Comparison of ENCODE assay signal across 9 mouse cellular contexts in genomic region chr17:12532115-12532514, GRCm38 (mm10). TPM values are rescaled to one million over a fixed set of nuclear protein-coding genes. Genes with fewer than 3 reads are reported as not detected.
DNase-seq lines count a peak whose midpoint lies in the region; ATAC-seq lines count a peak whose summit lies in the region.
"Had no signal": no experiment of that assay in that cellular context is flagged by ENCODE, and none has a peak within 500 bp of the region (broad histone marks: within the 10 kb centered on the region; RNA-seq: fewer than 3 reads in every experiment).

No protein-coding gene starts in this region.

- no peak overlapping the region for H3K27ac ChIP-seq in embryonic facial prominence, embryonic 10.5 days (replicated peaks)
- H3K27ac ChIP-seq: liver, embryonic 15.5 days had no signal

- DNase-seq in gastrocnemius, adult 18-20 months (ENCODE audit: low spot score), result peak; percentile 57
- no peak for DNase-seq in gastrocnemius, postnatal 25 days
- peak; percentile 64 for DNase-seq in B cell, adult 2 months
- DNase-seq in adrenal gland, postnatal 10 days, result peak; percentile 76
- DNase-seq in embryonic facial prominence, embryonic 10.5 days (ENCODE audit: low spot score), result peak; percentile 71
- peak; percentile 70 for DNase-seq in kidney, postnatal 10 days
- DNase-seq in testis, postnatal 10 days (ENCODE audit: low spot score), result peak; percentile 79

- no peak overlapping the region for H3K4me3 ChIP-seq in embryonic facial prominence, embryonic 10.5 days
- H3K4me3 ChIP-seq: liver, embryonic 15.5 days had no signal

- H3K27me3 ChIP-seq in embryonic facial prominence, embryonic 10.5 days (replicated peaks; ENCODE audit: low read depth, poor library complexity, severe bottlenecking), result peaks cover 6% of the 10 kb centered on the region; the same call in 1 of the 2 replicates
- H3K27me3 ChIP-seq: liver, embryonic 15.5 days had no signal

- H3K36me3 ChIP-seq in embryonic facial prominence, embryonic 10.5 days (replicated peaks), result no peaks in the 10 kb centered on the region
- H3K36me3 ChIP-seq: liver, embryonic 15.5 days had no signal

- no peaks in the 10 kb centered on the region for H3K9me3 ChIP-seq in embryonic facial prominence, embryonic 10.5 days
- H3K9me3 ChIP-seq: liver, embryonic 15.5 days had no signal

- ATAC-seq in megakaryocyte, adult 5-6 weeks (ENCODE audit: poor library complexity, severe bottlenecking), result 0 out of 2 replicates have a peak, but pooled peaks have one; percentile 24

- peaks cover 16% of the 10 kb centered on the region for H3K4me1 ChIP-seq in embryonic facial prominence, embryonic 10.5 days
- H3K4me1 ChIP-seq: liver, embryonic 15.5 days had no signal

- WGBS in embryonic facial prominence, embryonic 10.5 days, result 41% methylated on average over 5 of the region's 5 CpGs

RNA-seq across cellular contexts. Expression of gene Slc22a3, which starts 24.6 kb away (rescaled TPM):
- 1 to 10 TPM; 1.1 to 1.3 TPM for total RNA-seq in gastrocnemius, adult 18-20 months (2021)
- total RNA-seq in gastrocnemius, postnatal 25 days (2021), result 1 to 10 TPM; 2.2 TPM
- total RNA-seq in adrenal gland, postnatal 10 days (2021), result 1 to 10 TPM; 7.6 to 10.0 TPM
- 0.05 and 0.08 TPM in 2 replicates for polyA plus RNA-seq in embryonic facial prominence, embryonic 10.5 days (2016; fragmentation: Nextera tagmentation; extraction: Ambion mirVana)
- total RNA-seq in megakaryocyte, adult 5-6 weeks (2015), result 0.62 and 1.0 TPM in 2 replicates
- total RNA-seq in megakaryocyte, adult 5-6 weeks (2017), result 0.37 and 1.2 TPM in 2 replicates

RNA-seq across cellular contexts. Expression of gene Slc22a2, which starts 51.8 kb away (rescaled TPM):
- total RNA-seq in gastrocnemius, adult 18-20 months (2021), result not detected
- not detected for total RNA-seq in gastrocnemius, postnatal 25 days (2021)
- 1 to 10 TPM; 1.7 to 2.0 TPM for total RNA-seq in adrenal gland, postnatal 10 days (2021)
- not detected in 2 replicates for polyA plus RNA-seq in embryonic facial prominence, embryonic 10.5 days (2016; fragmentation: Nextera tagmentation; extraction: Ambion mirVana)
- not detected in 2 replicates for total RNA-seq in megakaryocyte, adult 5-6 weeks (2015)
- not detected in 2 replicates for total RNA-seq in megakaryocyte, adult 5-6 weeks (2017)
- polyA plus RNA-seq: liver, embryonic 15.5 days had no signal
